Mouse (Mus musculus): Measurements from ENCODE around the gene Nckap1l. TPM values are rescaled to one million over a fixed set of nuclear protein-coding genes. Genes with fewer than 3 reads are reported as not detected.

Gene Nckap1l
- polyA plus RNA-seq, 1 experiment from 2014 or later = 1.9 TPM

- WGBS (ENCODE audit: insufficient replicate concordance) = 42% methylated on average over 1 of the region's 1 CpGs
- H3K4me2 ChIP-seq = no peak overlapping the region
- H3K36me3 ChIP-seq (ENCODE audit: control insufficient read depth, insufficient read depth, low read length) = no peaks in the 10 kb centered on the region
- no peak for ATAC-seq (replicated peaks; ENCODE audit: insufficient number of reproducible peaks, low FRiP score, low TSS enrichment)
- no peaks in the 10 kb centered on the region for H3K4me1 ChIP-seq (ENCODE audit: control insufficient read depth, insufficient read depth, low read length)
- no peak overlapping the region for H3K4me3 ChIP-seq (ENCODE audit: low read depth, low read length)
- H3K9me3 ChIP-seq (replicated peaks; ENCODE audit: control insufficient read depth, low read length) = no peaks in the 10 kb centered on the region
- H3K27ac ChIP-seq (ENCODE audit: low read depth, low read length) = no peak overlapping the region
- no peak overlapping the region for H3K9ac ChIP-seq (ENCODE audit: low read depth, low read length)
- H3K27me3 ChIP-seq (ENCODE audit: control insufficient read depth, insufficient read depth, low read length) = 0 out of 2 replicates have a peak, but pooled peaks cover 3% of the 10 kb centered on the region
Measured at GRCm38 (mm10) chr15:103486658-103487057, 33.1 kb downstream of the Nckap1l start.

- no peak overlapping the region for H3K27ac ChIP-seq (ENCODE audit: low read depth, low read length)
- no peaks in the 10 kb centered on the region for H3K9me3 ChIP-seq (replicated peaks; ENCODE audit: control insufficient read depth, low read length)
- H3K36me3 ChIP-seq (ENCODE audit: control insufficient read depth, insufficient read depth, low read length) = no peaks in the 10 kb centered on the region
- no peak overlapping the region for H3K4me3 ChIP-seq (ENCODE audit: low read depth, low read length)
- no peaks in the 10 kb centered on the region for H3K27me3 ChIP-seq (ENCODE audit: control insufficient read depth, insufficient read depth, low read length)
- WGBS (ENCODE audit: insufficient replicate concordance) = 65% methylated on average over 4 of the region's 4 CpGs
- no peak overlapping the region for H3K4me2 ChIP-seq
- ATAC-seq (replicated peaks; ENCODE audit: insufficient number of reproducible peaks, low FRiP score, low TSS enrichment) = no peak
- no peaks in the 10 kb centered on the region for H3K4me1 ChIP-seq (ENCODE audit: control insufficient read depth, insufficient read depth, low read length)
- H3K9ac ChIP-seq (ENCODE audit: low read depth, low read length) = no peak overlapping the region
Measured at GRCm38 (mm10) chr15:103488336-103488735, 34.7 kb downstream of the Nckap1l start.

- Histone ChIP-seq H3K27ac (ENCODE audit: low read depth, low read length) (no peak overlapping the region), H3K4me1 (ENCODE audit: control insufficient read depth, insufficient read depth, low read length) (no peaks in the 10 kb centered on the region), H3K9me3 (replicated peaks; ENCODE audit: control insufficient read depth, low read length) (no peaks in the 10 kb centered on the region), H3K27me3 (ENCODE audit: control insufficient read depth, insufficient read depth, low read length) (no peaks in the 10 kb centered on the region; the same call in 1 of the 2 replicates), H3K4me3 (ENCODE audit: low read depth, low read length) (no peak overlapping the region), H3K36me3 (ENCODE audit: control insufficient read depth, insufficient read depth, low read length) (no peaks in the 10 kb centered on the region), H3K4me2 (no peak overlapping the region), H3K9ac (ENCODE audit: low read depth, low read length) (no peak overlapping the region)
- no peak for ATAC-seq (replicated peaks; ENCODE audit: insufficient number of reproducible peaks, low FRiP score, low TSS enrichment)
- 65% methylated on average over 10 of the region's 10 CpGs for WGBS (ENCODE audit: insufficient replicate concordance)
Measured at GRCm38 (mm10) chr15:103496204-103497140, 42.9 kb downstream of the Nckap1l start.

- H3K4me2 ChIP-seq = no peak overlapping the region
Measured at GRCm38 (mm10) chr15:103498157-103498556, 44.6 kb downstream of the Nckap1l start.

GRCm38 (mm10) chr15:103500723-103501122 is 47.1 kb downstream of the Nckap1l start:
- Histone ChIP-seq H3K27ac (ENCODE audit: low read depth, low read length) (no peak overlapping the region), H3K9me3 (replicated peaks; ENCODE audit: control insufficient read depth, low read length) (no peaks in the 10 kb centered on the region), H3K9ac (ENCODE audit: low read depth, low read length) (no peak overlapping the region), H3K4me2 (no peak overlapping the region), H3K4me3 (ENCODE audit: low read depth, low read length) (no peak overlapping the region), H3K4me1 (ENCODE audit: control insufficient read depth, insufficient read depth, low read length) (0 out of 2 replicates have a peak, but pooled peaks cover 3% of the 10 kb centered on the region), H3K27me3 (ENCODE audit: control insufficient read depth, insufficient read depth, low read length) (peaks cover 23% of the 10 kb centered on the region), H3K36me3 (ENCODE audit: control insufficient read depth, insufficient read depth, low read length) (no peaks in the 10 kb centered on the region)
- ATAC-seq (replicated peaks; ENCODE audit: insufficient number of reproducible peaks, low FRiP score, low TSS enrichment) = no peak
- 54% methylated on average over 1 of the region's 1 CpGs for WGBS (ENCODE audit: insufficient replicate concordance)

More at GRCm38 (mm10) chr15:103498157-103498556, 44.6 kb downstream of the Nckap1l start:
- Histone ChIP-seq H3K27me3 (ENCODE audit: control insufficient read depth, insufficient read depth, low read length) (peaks cover under 1% of the 10 kb centered on the region; the same call in 1 of the 2 replicates), H3K36me3 (ENCODE audit: control insufficient read depth, insufficient read depth, low read length) (no peaks in the 10 kb centered on the region), H3K9me3 (replicated peaks; ENCODE audit: control insufficient read depth, low read length) (no peaks in the 10 kb centered on the region), H3K9ac (ENCODE audit: low read depth, low read length) (no peak overlapping the region), H3K4me3 (ENCODE audit: low read depth, low read length) (no peak overlapping the region), H3K27ac (ENCODE audit: low read depth, low read length) (no peak overlapping the region), H3K4me1 (ENCODE audit: control insufficient read depth, insufficient read depth, low read length) (0 out of 2 replicates have a peak, but pooled peaks cover 3% of the 10 kb centered on the region)
- 24% methylated on average over 3 of the region's 3 CpGs for WGBS (ENCODE audit: insufficient replicate concordance)
- no peak for ATAC-seq (replicated peaks; ENCODE audit: insufficient number of reproducible peaks, low FRiP score, low TSS enrichment)

GRCm38 (mm10) chr15:103501186-103501585 is 47.6 kb downstream of the Nckap1l start:
- no peak overlapping the region for H3K9ac ChIP-seq (ENCODE audit: low read depth, low read length)
- H3K4me3 ChIP-seq (ENCODE audit: low read depth, low read length) = no peak overlapping the region
- no peaks in the 10 kb centered on the region for H3K36me3 ChIP-seq (ENCODE audit: control insufficient read depth, insufficient read depth, low read length)
- H3K4me2 ChIP-seq = no peak overlapping the region
- H3K9me3 ChIP-seq (replicated peaks; ENCODE audit: control insufficient read depth, low read length) = no peaks in the 10 kb centered on the region
- ATAC-seq (replicated peaks; ENCODE audit: insufficient number of reproducible peaks, low FRiP score, low TSS enrichment) = no peak
- 0 out of 2 replicates have a peak, but pooled peaks cover 3% of the 10 kb centered on the region for H3K4me1 ChIP-seq (ENCODE audit: control insufficient read depth, insufficient read depth, low read length)
- 53% methylated on average over 2 of the region's 2 CpGs for WGBS (ENCODE audit: insufficient replicate concordance)
- peaks cover 23% of the 10 kb centered on the region for H3K27me3 ChIP-seq (ENCODE audit: control insufficient read depth, insufficient read depth, low read length)
- H3K27ac ChIP-seq (ENCODE audit: low read depth, low read length) = no peak overlapping the region

GRCm38 (mm10) chr15:103502435-103503250 is 49.0 kb downstream of the Nckap1l start, which contains the start of gene Pde1b:
Pde1b (plus strand) TSS chr15:103503034.
- 0 out of 2 replicates have a peak, but pooled peaks cover 3% of the 10 kb centered on the region for H3K4me1 ChIP-seq (ENCODE audit: control insufficient read depth, insufficient read depth, low read length)
- WGBS (ENCODE audit: insufficient replicate concordance) = under 1% methylated on average over 51 of the region's 63 CpGs
- H3K27me3 ChIP-seq (ENCODE audit: control insufficient read depth, insufficient read depth, low read length) = peaks cover 23% of the 10 kb centered on the region
- no peak within 1 kb of the TSS for H3K27ac ChIP-seq (ENCODE audit: low read depth, low read length)
- no peaks in the 10 kb centered on the region for H3K9me3 ChIP-seq (replicated peaks; ENCODE audit: control insufficient read depth, low read length)
- H3K4me3 ChIP-seq (ENCODE audit: low read depth, low read length) = peak within 1 kb of the TSS; percentile 66
- H3K9ac ChIP-seq (ENCODE audit: low read depth, low read length) = peak within 1 kb of the TSS; percentile 68
- peak within 1 kb of the TSS; percentile 95 for H3K4me2 ChIP-seq
- peak; percentile 85 for ATAC-seq (replicated peaks; ENCODE audit: insufficient number of reproducible peaks, low FRiP score, low TSS enrichment)
- H3K36me3 ChIP-seq (ENCODE audit: control insufficient read depth, insufficient read depth, low read length) = no peaks in the 10 kb centered on the region

GRCm38 (mm10) chr15:103503251-103503600 is 49.6 kb downstream of the Nckap1l start:
- Histone ChIP-seq H3K4me3 (ENCODE audit: low read depth, low read length) (peak overlapping the region; percentile 66), H3K27me3 (ENCODE audit: control insufficient read depth, insufficient read depth, low read length) (peaks cover 23% of the 10 kb centered on the region), H3K4me1 (ENCODE audit: control insufficient read depth, insufficient read depth, low read length) (0 out of 2 replicates have a peak, but pooled peaks cover 3% of the 10 kb centered on the region), H3K4me2 (peak overlapping the region; percentile 95), H3K9me3 (replicated peaks; ENCODE audit: control insufficient read depth, low read length) (no peaks in the 10 kb centered on the region), H3K36me3 (ENCODE audit: control insufficient read depth, insufficient read depth, low read length) (no peaks in the 10 kb centered on the region), H3K9ac (ENCODE audit: low read depth, low read length) (peak overlapping the region; percentile 68), H3K27ac (ENCODE audit: low read depth, low read length) (no peak overlapping the region)
- ATAC-seq (replicated peaks; ENCODE audit: insufficient number of reproducible peaks, low FRiP score, low TSS enrichment) = peak; percentile 27; the same call in 1 of the 2 replicates
- 0% methylated on average over 15 of the region's 15 CpGs for WGBS (ENCODE audit: insufficient replicate concordance)

Measured in heart, embryonic 11.5 days (tissue).